11 mouse cellular contexts compared by ENCODE assay signal in genomic region chr2:71245416-71245815, GRCm38 (mm10). TPM values are rescaled to one million over a fixed set of nuclear protein-coding genes. Genes with fewer than 3 reads are reported as not detected.
DNase-seq lines count a peak whose midpoint lies in the region; ATAC-seq and TF ChIP-seq lines count a peak whose summit lies in the region.
"Had no signal": no experiment of that assay in that cellular context is flagged by ENCODE, and none has a peak within 500 bp of the region (broad histone marks: within the 10 kb centered on the region; RNA-seq: fewer than 3 reads in every experiment).

No protein-coding gene starts in this region.

- intact Hi-C loops in heart, postnatal 25 days (cut with DNase I): no loop called here

- no peak overlapping the region for H3K4me3 ChIP-seq in forebrain, embryonic 11.5 days (ENCODE audit: low read depth, low read length)
- H3K4me3 ChIP-seq in forebrain, embryonic 10.5 days: no peak overlapping the region
- H3K4me3 ChIP-seq in forebrain, embryonic 16.5 days (replicated peaks; ENCODE audit: low read length): no peak overlapping the region
- no peak overlapping the region for H3K4me3 ChIP-seq in thymus, adult 2 months (ENCODE audit: control insufficient read depth, insufficient read depth, low read length)
- H3K4me3 ChIP-seq: liver, embryonic 13.5 days had no signal

- ATAC-seq in forebrain, embryonic 11.5 days (replicated peaks; ENCODE audit: low FRiP score): peak; percentile 77
- ATAC-seq in forebrain, embryonic 16.5 days: peak; percentile 90
- ATAC-seq in megakaryocyte-erythroid progenitor cell, adult 5-6 weeks (replicated peaks; ENCODE audit: low FRiP score, low TSS enrichment, poor library complexity, severe bottlenecking): no peak

- peak; percentile 53 for DNase-seq in forebrain, embryonic 11.5 days (ENCODE audit: low spot score)
- DNase-seq in forebrain, embryonic 10.5 days (ENCODE audit: extremely low spot score, low spot score): no peak
- peak; percentile 51 for DNase-seq in left cerebral cortex, adult 11 months (ENCODE audit: low spot score)
- peak; percentile 53 for DNase-seq in retina, postnatal 7 days (ENCODE audit: low read depth, low spot score)
- DNase-seq in thymus, adult 2 months: no peak
- DNase-seq in heart, postnatal 25 days (ENCODE audit: low spot score): no peak
- DNase-seq: adrenal gland, postnatal 14 days; gastrocnemius, postnatal 25 days; liver, embryonic 13.5 days had no signal

- WGBS in forebrain, embryonic 11.5 days: 64% methylated on average over 3 of the region's 3 CpGs
- 74% methylated on average over 3 of the region's 3 CpGs for WGBS in forebrain, embryonic 10.5 days
- 13% methylated on average over 3 of the region's 3 CpGs for WGBS in forebrain, embryonic 16.5 days
- 98% methylated on average over 3 of the region's 3 CpGs for WGBS in thymus, adult 2 months

- no peaks in the 10 kb centered on the region for H3K9me3 ChIP-seq in forebrain, embryonic 11.5 days (ENCODE audit: control insufficient read depth, low read length)
- H3K9me3 ChIP-seq in forebrain, embryonic 10.5 days: no peaks in the 10 kb centered on the region
- no peaks in the 10 kb centered on the region for H3K9me3 ChIP-seq in forebrain, embryonic 16.5 days (ENCODE audit: control insufficient read depth, low read length)
- H3K9me3 ChIP-seq: liver, embryonic 13.5 days had no signal

- TF ChIP-seq POLR2A in thymus, adult 2 months (IDR thresholded peaks at IDR 0.05; ENCODE audit: control insufficient read depth, extremely low read depth, insufficient read depth, low read length, poor library complexity): no peak

- peaks cover 2% of the 10 kb centered on the region; the same call in 1 of the 2 replicates for H3K36me3 ChIP-seq in forebrain, embryonic 11.5 days (ENCODE audit: control insufficient read depth, insufficient read depth, low read length)
- H3K36me3 ChIP-seq in forebrain, embryonic 10.5 days (replicated peaks): peaks cover 70% of the 10 kb centered on the region
- peaks cover 22% of the 10 kb centered on the region for H3K36me3 ChIP-seq in forebrain, embryonic 16.5 days (ENCODE audit: control insufficient read depth, insufficient read depth)
- peaks cover 40% of the 10 kb centered on the region for H3K36me3 ChIP-seq in thymus, adult 2 months (ENCODE audit: control insufficient read depth, insufficient read depth, low read length)

- peak overlapping the region; percentile 75 for H3K27ac ChIP-seq in forebrain, embryonic 11.5 days (ENCODE audit: low read depth, low read length)
- H3K27ac ChIP-seq in forebrain, embryonic 10.5 days: no peak overlapping the region
- peak overlapping the region; percentile 87 for H3K27ac ChIP-seq in forebrain, embryonic 16.5 days (ENCODE audit: low read length)
- H3K27ac ChIP-seq in thymus, adult 2 months (ENCODE audit: control insufficient read depth, insufficient read depth, low read length): no peak overlapping the region
- H3K27ac ChIP-seq: liver, embryonic 13.5 days had no signal

- peaks cover 6% of the 10 kb centered on the region; the same call in 1 of the 2 replicates for H3K4me1 ChIP-seq in forebrain, embryonic 11.5 days (replicated peaks; ENCODE audit: control insufficient read depth, insufficient read depth, low read length)
- peaks cover 19% of the 10 kb centered on the region for H3K4me1 ChIP-seq in forebrain, embryonic 10.5 days
- peaks cover 28% of the 10 kb centered on the region for H3K4me1 ChIP-seq in forebrain, embryonic 16.5 days (replicated peaks; ENCODE audit: control insufficient read depth, insufficient read depth, low read length)
- H3K4me1 ChIP-seq in thymus, adult 2 months (replicated peaks; ENCODE audit: control insufficient read depth, insufficient read depth, low read length): no peaks in the 10 kb centered on the region
- H3K4me1 ChIP-seq: liver, embryonic 13.5 days had no signal

- TF ChIP-seq CTCF in thymus, adult 2 months (IDR thresholded peaks at IDR 0.05; ENCODE audit: borderline replicate concordance, control insufficient read depth, extremely low read depth, insufficient read depth, low read length, poor library complexity): no peak

- no peak overlapping the region for H3K9ac ChIP-seq in forebrain, embryonic 11.5 days (ENCODE audit: low read length)
- no peak overlapping the region for H3K9ac ChIP-seq in forebrain, embryonic 16.5 days (replicated peaks; ENCODE audit: low read depth, low read length)
- H3K9ac ChIP-seq: liver, embryonic 13.5 days had no signal

- no peaks in the 10 kb centered on the region for H3K27me3 ChIP-seq in forebrain, embryonic 11.5 days (ENCODE audit: control insufficient read depth, insufficient read depth, low read length)
- H3K27me3 ChIP-seq in forebrain, embryonic 10.5 days (ENCODE audit: poor library complexity, severe bottlenecking): no peaks in the 10 kb centered on the region
- no peaks in the 10 kb centered on the region for H3K27me3 ChIP-seq in forebrain, embryonic 16.5 days (replicated peaks; ENCODE audit: control insufficient read depth, insufficient read depth, low read length)
- no peaks in the 10 kb centered on the region for H3K27me3 ChIP-seq in thymus, adult 2 months (ENCODE audit: control insufficient read depth, insufficient read depth, low read length)
- H3K27me3 ChIP-seq: liver, embryonic 13.5 days had no signal

- H3K4me2 ChIP-seq in forebrain, embryonic 11.5 days (ENCODE audit: low read depth, low read length, severe bottlenecking): no peak overlapping the region
- H3K4me2 ChIP-seq in forebrain, embryonic 16.5 days (ENCODE audit: low read length): no peak overlapping the region; the same call in 1 of the 2 replicates
- H3K4me2 ChIP-seq: liver, embryonic 13.5 days had no signal

RNA-seq across cellular contexts. Expression of gene Dync1i2, which starts 33.9 kb away (rescaled TPM):
- 156 and 161 TPM in 2 replicates for polyA plus RNA-seq in forebrain, embryonic 11.5 days (2014; fragmentation: Nextera tagmentation; extraction: Ambion mirVana)
- polyA plus RNA-seq in forebrain, embryonic 10.5 days (2016; fragmentation: Nextera tagmentation; extraction: Ambion mirVana): 102 and 111 TPM in 2 replicates
- 189 and 197 TPM in 2 replicates for polyA plus RNA-seq in forebrain, embryonic 16.5 days (2015; fragmentation: Nextera tagmentation; extraction: Ambion mirVana)
- polyA plus RNA-seq in thymus, adult 2 months (2012; rRNA removed): 22.8 and 26.2 TPM in 2 replicates
- 10 to 100 TPM; 55.8 to 63.1 TPM for total RNA-seq in heart, postnatal 25 days (2021)
- 71.4 and 78.4 TPM in 2 replicates for total RNA-seq in megakaryocyte-erythroid progenitor cell, adult 5-6 weeks (2014; fragmentation: Nextera tagmentation)
- total RNA-seq in megakaryocyte-erythroid progenitor cell, adult 5-6 weeks (2017): 124 and 126 TPM in 2 replicates

Comparison
In these comparisons a context has a peak if more than half of its experiments do, and no peak if none do; other contexts are left out.
1. DNase-seq: peak in forebrain, embryonic 11.5 days (single experiment), left cerebral cortex, adult 11 months (single experiment) and retina, postnatal 7 days (single experiment); none in forebrain, embryonic 10.5 days (single experiment), thymus, adult 2 months (single experiment) and heart, postnatal 25 days (single experiment).
2. H3K27ac ChIP-seq: peak in forebrain, embryonic 11.5 days (single experiment) and forebrain, embryonic 16.5 days (single experiment); none in forebrain, embryonic 10.5 days (single experiment) and thymus, adult 2 months (single experiment).